Mouse (Mus musculus): ENCODE results near the gene B4galt5. TPM values are rescaled to one million over a fixed set of nuclear protein-coding genes. Genes with fewer than 3 reads are reported as not detected.

B4galt5 gene
- polyA plus RNA-seq, 1 experiment from 2014 or later: 3.2 TPM

GRCm38 (mm10) chr2:167354611-167355165 is 5.7 kb upstream of the B4galt5 start:
- Histone ChIP-seq H3K27me3 (ENCODE audit: insufficient read depth, low read length) (no peaks in the 10 kb centered on the region), H3K4me2 (ENCODE audit: low read depth, low read length) (no peak overlapping the region), H3K4me3 (ENCODE audit: low read depth, low read length) (no peak overlapping the region), H3K9me3 (ENCODE audit: low read length) (no peaks in the 10 kb centered on the region), H3K9ac (replicated peaks) (no peak overlapping the region), H3K36me3 (replicated peaks; ENCODE audit: insufficient read depth, low read length) (no peaks in the 10 kb centered on the region), H3K27ac (ENCODE audit: low read depth) (no peak overlapping the region), H3K4me1 (ENCODE audit: insufficient read depth) (peaks cover 30% of the 10 kb centered on the region)
- ATAC-seq: no peak
- TF ChIP-seq CTCF (IDR thresholded peaks at IDR 0.05; ENCODE audit: low read depth) (no peak), EP300 (IDR thresholded peaks at IDR 0.05; ENCODE audit: low read depth) (no peak)
- DNase-seq: no peak
- 70% methylated on average over 9 of the region's 9 CpGs for WGBS (ENCODE audit: insufficient replicate concordance)

DNA sequence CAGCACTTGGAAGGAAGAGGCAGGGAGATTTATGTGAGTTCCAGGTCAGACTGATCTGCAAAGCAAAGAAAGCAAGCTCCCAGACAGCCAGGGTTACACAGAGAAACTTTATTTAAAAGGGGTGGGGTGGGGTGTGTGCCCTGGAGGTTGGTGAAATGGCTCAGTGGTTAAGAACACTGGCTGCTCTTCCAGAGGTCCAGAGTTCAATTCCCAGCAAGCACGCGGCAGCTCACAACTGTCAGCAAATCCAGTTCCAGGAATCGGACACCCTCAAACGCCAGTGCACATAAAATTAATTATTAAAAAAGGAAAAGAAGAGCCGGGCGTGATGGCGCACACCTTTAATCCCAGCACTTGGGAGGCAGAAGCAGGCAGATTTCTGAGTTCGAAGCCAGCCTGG is 5.1 kb upstream of the B4galt5 start:
- no peak for TF ChIP-seq CTCF (IDR thresholded peaks at IDR 0.05; ENCODE audit: low read depth)
- Histone ChIP-seq H3K27ac (ENCODE audit: low read depth) (no peak overlapping the region), H3K4me2 (ENCODE audit: low read depth, low read length) (no peak overlapping the region), H3K36me3 (replicated peaks; ENCODE audit: insufficient read depth, low read length) (no peaks in the 10 kb centered on the region), H3K27me3 (ENCODE audit: insufficient read depth, low read length) (no peaks in the 10 kb centered on the region), H3K9ac (replicated peaks) (no peak overlapping the region), H3K9me3 (ENCODE audit: low read length) (no peaks in the 10 kb centered on the region), H3K4me1 (ENCODE audit: insufficient read depth) (peaks cover 34% of the 10 kb centered on the region), H3K4me3 (ENCODE audit: low read depth, low read length) (no peak overlapping the region)
- ATAC-seq: no peak
- 80% methylated on average over 8 of the region's 8 CpGs for WGBS (ENCODE audit: insufficient replicate concordance)
- DNase-seq: no peak

DNA sequence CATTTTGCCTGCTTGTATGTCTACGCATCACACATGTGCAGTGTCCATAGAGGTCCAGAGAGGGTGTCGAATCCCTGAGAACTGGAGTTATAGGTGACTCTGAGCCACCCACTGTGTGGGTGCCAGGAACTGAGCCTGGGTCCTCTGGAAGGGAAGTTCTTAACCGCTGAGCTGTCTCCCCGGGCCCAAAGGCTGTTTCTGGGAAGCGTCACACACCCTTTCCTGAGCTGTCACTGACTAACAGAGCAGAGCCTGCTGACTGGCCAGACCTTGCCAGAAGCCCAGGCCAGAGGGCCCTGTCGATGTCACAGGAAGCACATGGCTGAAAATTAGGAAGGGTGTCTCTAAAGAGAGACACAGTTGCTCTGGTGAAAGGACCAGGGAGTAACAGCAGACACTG is 3.5 kb upstream of the B4galt5 start:
- ATAC-seq (no peak), DNase-seq (no peak)
- no peaks in the 10 kb centered on the region for H3K36me3 ChIP-seq (replicated peaks; ENCODE audit: insufficient read depth, low read length)

DNA sequence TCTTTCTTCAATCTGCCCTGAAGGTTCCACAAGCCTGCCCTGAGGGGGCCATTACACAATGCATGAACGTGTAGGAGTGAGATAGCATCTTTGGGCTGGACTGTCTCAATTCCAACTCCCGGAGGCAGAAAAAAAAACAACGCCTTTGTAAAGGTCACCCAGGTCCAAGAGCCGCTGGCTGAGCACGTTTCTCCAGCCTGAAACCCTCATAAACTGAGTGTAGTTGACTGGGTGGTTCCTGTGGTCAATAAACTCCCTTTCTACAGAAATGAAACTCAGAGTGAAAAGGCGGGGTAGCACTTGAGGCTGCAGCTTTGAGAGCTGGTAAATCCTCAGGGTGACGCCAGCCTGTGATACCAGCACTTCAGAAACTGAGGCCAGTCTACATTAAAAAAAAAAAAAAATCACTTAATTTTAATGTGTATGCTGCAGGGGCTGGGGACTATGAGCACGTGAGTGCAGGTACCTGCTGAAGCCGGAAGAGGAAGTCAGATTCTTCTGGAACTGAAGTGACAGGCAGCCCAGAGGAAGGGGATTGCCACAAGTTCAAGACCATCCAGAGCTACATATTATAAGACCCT is 2.5 kb upstream of the B4galt5 start:
- 23% methylated on average over 9 of the region's 9 CpGs for WGBS (ENCODE audit: insufficient replicate concordance)
- peaks cover 9% of the 10 kb centered on the region; the same call in 1 of the 2 replicates for H3K27me3 ChIP-seq (ENCODE audit: insufficient read depth, low read length)
- H3K36me3 ChIP-seq (replicated peaks; ENCODE audit: insufficient read depth, low read length): no peaks in the 10 kb centered on the region
- H3K9me3 ChIP-seq (ENCODE audit: low read length): no peaks in the 10 kb centered on the region
- H3K4me3 ChIP-seq (ENCODE audit: low read depth, low read length): no peak overlapping the region
- no peak for ATAC-seq
- peaks cover 33% of the 10 kb centered on the region for H3K4me1 ChIP-seq (ENCODE audit: insufficient read depth)
- no peak for TF ChIP-seq CTCF (IDR thresholded peaks at IDR 0.05; ENCODE audit: low read depth)
- TF ChIP-seq EP300 (IDR thresholded peaks at IDR 0.05; ENCODE audit: low read depth): no peak
- DNase-seq: no peak
- H3K27ac ChIP-seq (ENCODE audit: low read depth): peak overlapping the region; percentile 78
- no peak overlapping the region for H3K9ac ChIP-seq (replicated peaks)
- H3K4me2 ChIP-seq (ENCODE audit: low read depth, low read length): peak overlapping the region; percentile 26; the same call in 1 of the 2 replicates

More for the DNA sequence above, 3.5 kb upstream of the B4galt5 start:
- peaks cover 38% of the 10 kb centered on the region for H3K4me1 ChIP-seq (ENCODE audit: insufficient read depth)
- TF ChIP-seq CTCF (IDR thresholded peaks at IDR 0.05; ENCODE audit: low read depth) (no peak), EP300 (IDR thresholded peaks at IDR 0.05; ENCODE audit: low read depth) (no peak)
- no peak overlapping the region for H3K4me2 ChIP-seq (ENCODE audit: low read depth, low read length)
- no peak overlapping the region for H3K4me3 ChIP-seq (ENCODE audit: low read depth, low read length)
- peak overlapping the region; percentile 78; the same call in 1 of the 2 replicates for H3K27ac ChIP-seq (ENCODE audit: low read depth)
- H3K9ac ChIP-seq (replicated peaks): no peak overlapping the region
- H3K27me3 ChIP-seq (ENCODE audit: insufficient read depth, low read length): peaks cover 9% of the 10 kb centered on the region; the same call in 1 of the 2 replicates
- H3K9me3 ChIP-seq (ENCODE audit: low read length): no peaks in the 10 kb centered on the region
- WGBS (ENCODE audit: insufficient replicate concordance): 56% methylated on average over 6 of the region's 6 CpGs

- no peak for DNase-seq
- no peak for ATAC-seq
- 42% methylated on average over 8 of the region's 8 CpGs for WGBS (ENCODE audit: insufficient replicate concordance)
Observed at GRCm38 (mm10) chr2:167350126-167350650, 1.2 kb upstream of the B4galt5 start.

GRCm38 (mm10) chr2:167349283-167349936 is 427 bp upstream of the B4galt5 start:
- peaks cover 11% of the 10 kb centered on the region; the same call in 1 of the 2 replicates for H3K27me3 ChIP-seq (ENCODE audit: insufficient read depth, low read length)
- H3K4me3 ChIP-seq (ENCODE audit: low read depth, low read length): peak overlapping the region; percentile 69
- DNase-seq (peak; percentile 95), ATAC-seq (peak; percentile 93)
- H3K4me1 ChIP-seq (ENCODE audit: insufficient read depth): peaks cover 41% of the 10 kb centered on the region
- no peaks in the 10 kb centered on the region for H3K36me3 ChIP-seq (replicated peaks; ENCODE audit: insufficient read depth, low read length)
- 0 out of 2 replicates have a peak, but pooled peaks have one; percentile 4 for TF ChIP-seq CTCF (IDR thresholded peaks at IDR 0.05; ENCODE audit: low read depth)
- no peak for TF ChIP-seq EP300 (IDR thresholded peaks at IDR 0.05; ENCODE audit: low read depth)
- peak overlapping the region; percentile 91 for H3K27ac ChIP-seq (ENCODE audit: low read depth)
- under 1% methylated on average over 36 of the region's 50 CpGs for WGBS (ENCODE audit: insufficient replicate concordance)
- no peaks in the 10 kb centered on the region for H3K9me3 ChIP-seq (ENCODE audit: low read length)
- H3K4me2 ChIP-seq (ENCODE audit: low read depth, low read length): peak overlapping the region; percentile 80
- H3K9ac ChIP-seq (replicated peaks): peak overlapping the region; percentile 26; the same call in 1 of the 2 replicates

More at GRCm38 (mm10) chr2:167350126-167350650, 1.2 kb upstream of the B4galt5 start:
- Histone ChIP-seq H3K4me1 (ENCODE audit: insufficient read depth) (peaks cover 37% of the 10 kb centered on the region), H3K4me3 (ENCODE audit: low read depth, low read length) (no peak overlapping the region), H3K27me3 (ENCODE audit: insufficient read depth, low read length) (peaks cover 11% of the 10 kb centered on the region; the same call in 1 of the 2 replicates), H3K9ac (replicated peaks) (no peak overlapping the region), H3K27ac (ENCODE audit: low read depth) (no peak overlapping the region; the same call in 1 of the 2 replicates), H3K9me3 (ENCODE audit: low read length) (no peaks in the 10 kb centered on the region), H3K36me3 (replicated peaks; ENCODE audit: insufficient read depth, low read length) (no peaks in the 10 kb centered on the region), H3K4me2 (ENCODE audit: low read depth, low read length) (peak overlapping the region; percentile 80; the same call in 1 of the 2 replicates)
- no peak for TF ChIP-seq EP300 (IDR thresholded peaks at IDR 0.05; ENCODE audit: low read depth)
- no peak for TF ChIP-seq CTCF (IDR thresholded peaks at IDR 0.05; ENCODE audit: low read depth)

All from liver, postnatal 0 days (tissue).